Mouse (Mus musculus) midbrain, embryonic 12.5 days (tissue): ENCODE measurements around the gene Fam25c. TPM values are rescaled to one million over a fixed set of nuclear protein-coding genes. Genes with fewer than 3 reads are reported as not detected.

Experiments
- ATAC-seq: fragments of 200-750 bp; cut with Nextera tagmentation; 2 replicates; pipeline ENCODE4 v1.8.0; 2017; ENCODE audit warnings: low read depth, moderate TSS enrichment, moderate library complexity; ENCODE audit not compliant: low FRiP score
- H3K27ac ChIP-seq: fragments of 300-500 bp; sonication (generic); replicated peaks from 2 replicates; pipeline ENCODE4 v1.5.1; 2016; ENCODE audit warnings: mild to moderate bottlenecking
- H3K27me3 ChIP-seq: fragments of 300-500 bp; sonication (generic); 2 replicates; pipeline ENCODE4 v1.6.1; 2016; ENCODE audit warnings: mild to moderate bottlenecking
- H3K36me3 ChIP-seq: fragments of 300-500 bp; sonication (generic); 2 replicates; pipeline ENCODE4 v1.6.1; 2016
- H3K4me1 ChIP-seq: fragments of 300-500 bp; sonication (generic); 2 replicates; pipeline ENCODE4 v1.6.1; 2016
- H3K4me2 ChIP-seq: fragments of 300-500 bp; sonication (generic); replicated peaks from 2 replicates; pipeline ENCODE4 v1.6.1; 2016; ENCODE audit warnings: mild to moderate bottlenecking, moderate library complexity
- H3K4me3 ChIP-seq: fragments of 300-500 bp; sonication (generic); 2 replicates; pipeline ENCODE4 v1.5.1; 2016; ENCODE audit warnings: mild to moderate bottlenecking
- H3K9ac ChIP-seq: fragments of 300-500 bp; sonication (generic); replicated peaks from 2 replicates; pipeline ENCODE4 v1.6.1; 2016; ENCODE audit warnings: mild to moderate bottlenecking, moderate library complexity
- H3K9me3 ChIP-seq: fragments of 300-500 bp; sonication (generic); 2 replicates; pipeline ENCODE4 v1.6.1; 2016; ENCODE audit warnings: mild to moderate bottlenecking
- WGBS: fragments of 180-500 bp; shearing (Covaris S2); methylation state at CpG from one replicate; pipeline ENCODE4 v1.1.7; 2016; 5-methylcytosine and 5-hydroxymethylcytosine counted together
- polyA plus RNA-seq: library from polyadenylated mRNA; unstranded; fragments of >200 nt; fragmentation: Nextera tagmentation; extraction: Ambion mirVana; gene quantifications from 2 replicates; pipeline ENCODE4 v1.2.1, GENCODE M21; 2016

Fam25c gene
- polyA plus RNA-seq, 1 experiment from 2014 or later = not detected

- Histone ChIP-seq H3K9ac (no peak overlapping the region), H3K27ac (no peak overlapping the region), H3K36me3 (peaks cover 30% of the 10 kb centered on the region), H3K4me2 (no peak overlapping the region), H3K4me1 (no peaks in the 10 kb centered on the region), H3K9me3 (no peaks in the 10 kb centered on the region), H3K4me3 (no peak overlapping the region), H3K27me3 (no peaks in the 10 kb centered on the region)
- WGBS = 62% methylated on average over 12 of the region's 12 CpGs
- ATAC-seq = 0 out of 2 replicates have a peak, but pooled peaks have one; percentile 12
Observed at GRCm38 (mm10) chr14:34345771-34346566, 9.3 kb downstream of the Fam25c start.

DNA sequence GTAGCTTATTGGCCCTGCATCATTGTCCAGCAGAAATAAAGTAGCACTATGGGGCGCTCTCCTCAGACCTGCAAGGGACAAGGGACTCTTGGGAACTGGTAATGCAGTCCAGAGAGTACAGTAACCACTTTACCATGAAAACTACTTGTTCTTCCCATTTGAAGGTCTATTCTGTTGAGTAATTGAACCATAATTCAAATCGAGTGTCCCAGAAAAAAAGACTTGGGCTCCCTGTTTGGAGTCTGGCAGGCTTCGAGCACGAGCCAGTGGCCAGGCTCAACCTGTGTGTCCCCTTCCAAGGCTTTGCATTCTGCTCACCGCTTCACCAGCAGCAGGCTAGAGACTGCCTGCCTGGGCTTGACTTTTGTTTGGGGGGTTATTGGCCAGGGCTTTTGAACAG, 10.9 kb downstream of the Fam25c start:
- ATAC-seq = no peak
- no peak overlapping the region for H3K4me2 ChIP-seq
- WGBS = 85% methylated on average over 5 of the region's 5 CpGs
- no peak overlapping the region for H3K27ac ChIP-seq
- H3K27me3 ChIP-seq = no peaks in the 10 kb centered on the region
- H3K9me3 ChIP-seq = no peaks in the 10 kb centered on the region
- H3K36me3 ChIP-seq = peaks cover 42% of the 10 kb centered on the region
- H3K4me3 ChIP-seq = no peak overlapping the region
- H3K9ac ChIP-seq = no peak overlapping the region
- H3K4me1 ChIP-seq = no peaks in the 10 kb centered on the region

DNA sequence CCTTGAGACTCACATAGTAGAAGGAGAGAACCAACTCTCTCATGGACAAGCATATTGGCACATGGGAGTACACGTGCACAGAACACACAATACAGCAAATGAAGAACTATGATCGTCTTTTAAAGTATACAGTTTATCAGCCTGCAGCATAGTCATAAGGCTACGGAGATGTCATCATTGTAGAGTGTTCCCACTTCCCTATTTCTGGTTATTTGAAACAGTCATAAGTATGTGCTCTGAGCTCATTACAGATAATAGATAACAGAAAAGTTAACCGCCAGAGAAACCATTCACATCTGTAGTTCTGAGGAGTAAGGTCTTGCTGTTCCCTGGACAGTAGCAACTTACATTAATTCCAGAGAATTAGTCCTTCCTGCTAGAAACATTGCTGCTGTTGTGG, 12.2 kb downstream of the Fam25c start:
- Histone ChIP-seq H3K36me3 (peaks cover 53% of the 10 kb centered on the region), H3K27ac (no peak overlapping the region), H3K9ac (no peak overlapping the region), H3K4me3 (no peak overlapping the region), H3K9me3 (no peaks in the 10 kb centered on the region), H3K4me2 (no peak overlapping the region), H3K4me1 (no peaks in the 10 kb centered on the region), H3K27me3 (no peaks in the 10 kb centered on the region)
- 93% methylated on average over 4 of the region's 4 CpGs for WGBS
- ATAC-seq = no peak

GRCm38 (mm10) chr14:34341993-34342392, 13.2 kb downstream of the Fam25c start:
- no peak for ATAC-seq
- H3K4me1 ChIP-seq = no peaks in the 10 kb centered on the region
- no peak overlapping the region for H3K27ac ChIP-seq
- no peak overlapping the region for H3K9ac ChIP-seq
- peaks cover 63% of the 10 kb centered on the region for H3K36me3 ChIP-seq
- WGBS = 89% methylated on average over 4 of the region's 4 CpGs
- H3K9me3 ChIP-seq = no peaks in the 10 kb centered on the region
- no peak overlapping the region for H3K4me2 ChIP-seq
- H3K27me3 ChIP-seq = no peaks in the 10 kb centered on the region
- no peak overlapping the region for H3K4me3 ChIP-seq

DNA sequence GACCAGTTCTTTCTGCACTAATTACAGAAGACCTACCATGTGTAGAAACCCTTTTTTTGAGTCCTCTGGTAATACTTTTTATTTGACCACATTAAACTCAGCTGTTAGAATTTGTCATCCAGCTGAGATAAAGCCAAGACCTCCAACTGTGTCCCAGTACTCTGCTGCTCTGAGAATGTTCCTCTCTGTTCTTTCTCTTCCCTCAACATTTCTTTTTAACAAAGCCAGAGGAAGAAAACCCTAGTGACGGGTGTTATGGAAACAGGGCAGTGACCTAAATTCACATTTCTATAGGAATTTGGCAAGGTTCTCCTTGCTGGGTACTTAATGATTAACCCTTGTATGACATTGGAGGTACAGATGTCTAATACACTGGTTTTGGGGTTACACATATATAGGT, 15.8 kb downstream of the Fam25c start:
- H3K4me3 ChIP-seq = no peak overlapping the region
- H3K27me3 ChIP-seq = no peaks in the 10 kb centered on the region
- H3K4me2 ChIP-seq = no peak overlapping the region
- no peaks in the 10 kb centered on the region for H3K4me1 ChIP-seq
- no peak for ATAC-seq
- H3K9me3 ChIP-seq = no peaks in the 10 kb centered on the region
- WGBS = 53% methylated on average over 1 of the region's 1 CpGs
- H3K27ac ChIP-seq = no peak overlapping the region
- peaks cover 85% of the 10 kb centered on the region for H3K36me3 ChIP-seq
- H3K9ac ChIP-seq = no peak overlapping the region

DNA sequence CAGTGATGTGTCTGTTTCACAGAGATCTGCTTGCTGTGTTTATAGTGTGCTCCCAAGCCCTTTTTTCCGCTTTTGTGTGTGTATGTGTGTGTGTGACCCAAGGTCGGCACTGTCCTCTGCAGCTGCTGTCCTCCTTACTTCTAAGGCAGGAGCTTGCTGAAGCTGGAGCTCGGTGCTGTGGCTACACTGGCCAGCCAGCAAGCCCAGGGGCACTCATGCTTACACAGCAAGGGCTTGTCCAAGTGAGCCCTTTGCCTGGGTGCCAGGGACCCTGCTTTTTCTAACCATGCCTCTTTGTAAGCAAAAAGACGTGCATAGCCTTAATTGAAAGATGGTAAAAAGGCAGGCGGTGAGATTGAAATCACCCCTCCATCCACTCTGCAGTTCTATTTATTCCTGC, 22.8 kb downstream of the Fam25c start:
- Histone ChIP-seq H3K9ac (no peak overlapping the region), H3K27me3 (no peaks in the 10 kb centered on the region), H3K27ac (no peak overlapping the region), H3K4me2 (no peak overlapping the region), H3K4me1 (no peaks in the 10 kb centered on the region), H3K9me3 (no peaks in the 10 kb centered on the region), H3K36me3 (peaks cover 74% of the 10 kb centered on the region), H3K4me3 (no peak overlapping the region)
- WGBS = 95% methylated on average over 5 of the region's 5 CpGs
- no peak for ATAC-seq

GRCm38 (mm10) chr14:34331886-34332285, 23.3 kb downstream of the Fam25c start:
- 86% methylated on average over 3 of the region's 3 CpGs for WGBS
- ATAC-seq = no peak
- Histone ChIP-seq H3K9me3 (no peaks in the 10 kb centered on the region), H3K9ac (no peak overlapping the region), H3K4me1 (no peaks in the 10 kb centered on the region), H3K27me3 (no peaks in the 10 kb centered on the region), H3K27ac (no peak overlapping the region), H3K36me3 (peaks cover 69% of the 10 kb centered on the region), H3K4me3 (no peak overlapping the region), H3K4me2 (no peak overlapping the region)

DNA sequence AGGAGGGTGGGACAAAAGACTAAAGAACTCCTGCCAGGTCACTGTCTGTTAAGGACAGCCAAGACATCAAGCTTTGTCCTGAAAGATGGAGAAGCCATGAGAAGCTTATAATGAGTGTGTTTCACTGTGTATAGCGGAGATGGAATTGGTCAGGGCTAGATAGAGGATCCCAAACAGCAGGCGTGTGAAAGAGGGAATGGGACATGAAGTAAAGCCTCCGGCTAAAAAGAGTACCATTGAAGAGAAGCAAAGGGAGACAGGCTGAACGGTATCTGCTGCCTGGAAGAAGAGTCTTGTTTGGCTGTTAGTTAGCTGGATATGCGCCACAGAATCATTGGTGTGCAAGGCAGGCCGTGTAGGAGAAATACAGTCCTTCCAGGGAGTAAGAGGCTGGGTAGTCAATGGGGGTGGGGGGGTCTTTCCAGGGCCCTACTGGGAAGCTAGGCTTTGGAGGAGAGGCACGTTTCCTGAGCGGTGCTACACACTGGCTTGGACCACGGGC, 24.5 kb downstream of the Fam25c start:
- Histone ChIP-seq H3K4me2 (no peak overlapping the region), H3K9ac (no peak overlapping the region), H3K36me3 (peaks cover 59% of the 10 kb centered on the region), H3K9me3 (no peaks in the 10 kb centered on the region), H3K27me3 (no peaks in the 10 kb centered on the region), H3K4me1 (no peaks in the 10 kb centered on the region), H3K4me3 (no peak overlapping the region), H3K27ac (no peak overlapping the region)
- WGBS = 96% methylated on average over 9 of the region's 9 CpGs
- no peak for ATAC-seq

- WGBS = 93% methylated on average over 1 of the region's 1 CpGs
- no peak overlapping the region for H3K27ac ChIP-seq
Observed at GRCm38 (mm10) chr14:34327618-34328017, 27.6 kb downstream of the Fam25c start.

DNA sequence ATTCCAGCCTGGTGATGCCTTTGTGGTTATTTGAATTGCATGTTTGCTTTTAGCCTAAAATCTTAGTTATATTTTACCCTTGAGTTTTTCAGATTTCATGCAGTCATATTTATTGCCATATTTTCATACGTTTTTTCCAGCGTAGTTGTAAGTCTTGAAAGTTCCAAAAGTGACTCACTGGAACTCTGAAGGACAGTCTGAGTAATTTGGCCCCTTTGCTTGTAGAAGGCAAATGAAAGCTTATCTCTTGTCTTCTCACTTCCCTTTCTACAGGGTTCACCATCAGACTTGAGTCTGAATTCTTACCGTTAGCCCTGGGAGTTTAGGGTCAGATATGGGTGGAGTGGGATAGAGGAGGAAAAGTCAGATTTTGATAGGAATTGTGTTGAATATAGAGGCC, 28.6 kb downstream of the Fam25c start:
- H3K4me1 ChIP-seq = no peaks in the 10 kb centered on the region
- H3K36me3 ChIP-seq = peaks cover 45% of the 10 kb centered on the region
- H3K4me3 ChIP-seq = no peak overlapping the region
- WGBS = 92% methylated on average over 3 of the region's 3 CpGs
- ATAC-seq = no peak
- H3K27me3 ChIP-seq = no peaks in the 10 kb centered on the region
- H3K4me2 ChIP-seq = no peak overlapping the region
- H3K27ac ChIP-seq = no peak overlapping the region
- H3K9ac ChIP-seq = no peak overlapping the region
- H3K9me3 ChIP-seq = no peaks in the 10 kb centered on the region

More at GRCm38 (mm10) chr14:34327618-34328017, 27.6 kb downstream of the Fam25c start:
- no peaks in the 10 kb centered on the region for H3K4me1 ChIP-seq
- no peaks in the 10 kb centered on the region for H3K9me3 ChIP-seq
- H3K27me3 ChIP-seq = no peaks in the 10 kb centered on the region
- H3K4me3 ChIP-seq = no peak overlapping the region
- ATAC-seq = no peak
- H3K4me2 ChIP-seq = no peak overlapping the region
- H3K36me3 ChIP-seq = peaks cover 49% of the 10 kb centered on the region
- H3K9ac ChIP-seq = no peak overlapping the region

DNA sequence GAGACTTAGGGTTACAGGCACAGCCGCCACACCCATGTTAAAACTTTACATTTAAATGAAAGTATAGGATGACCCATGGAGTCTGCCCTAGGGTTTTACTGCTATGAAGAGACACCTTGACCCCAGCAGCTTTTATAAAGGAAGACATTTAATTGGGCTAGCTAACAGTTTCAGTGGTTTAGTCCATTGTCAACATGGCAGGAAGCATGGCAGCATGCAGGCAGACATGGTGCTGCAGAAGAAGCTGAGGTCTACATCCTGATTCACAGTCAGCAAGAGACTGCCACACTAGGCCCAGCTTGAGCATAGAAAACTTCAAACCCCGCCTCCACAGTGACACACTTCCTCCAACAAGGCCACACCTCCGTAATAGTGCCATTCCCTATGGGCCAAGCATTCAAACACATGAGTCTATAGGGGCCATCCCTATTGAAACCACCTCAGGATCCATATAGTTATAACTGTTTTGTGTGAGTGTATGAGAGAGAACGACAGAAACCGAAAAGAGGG, 31.6 kb downstream of the Fam25c start:
- ATAC-seq = no peak
- no peak overlapping the region for H3K9ac ChIP-seq
- no peak overlapping the region for H3K27ac ChIP-seq
- H3K27me3 ChIP-seq = no peaks in the 10 kb centered on the region
- H3K4me3 ChIP-seq = no peak overlapping the region
- no peaks in the 10 kb centered on the region for H3K9me3 ChIP-seq
- peaks cover 40% of the 10 kb centered on the region for H3K36me3 ChIP-seq
- H3K4me1 ChIP-seq = no peaks in the 10 kb centered on the region
- no peak overlapping the region for H3K4me2 ChIP-seq
- 94% methylated on average over 5 of the region's 5 CpGs for WGBS

DNA sequence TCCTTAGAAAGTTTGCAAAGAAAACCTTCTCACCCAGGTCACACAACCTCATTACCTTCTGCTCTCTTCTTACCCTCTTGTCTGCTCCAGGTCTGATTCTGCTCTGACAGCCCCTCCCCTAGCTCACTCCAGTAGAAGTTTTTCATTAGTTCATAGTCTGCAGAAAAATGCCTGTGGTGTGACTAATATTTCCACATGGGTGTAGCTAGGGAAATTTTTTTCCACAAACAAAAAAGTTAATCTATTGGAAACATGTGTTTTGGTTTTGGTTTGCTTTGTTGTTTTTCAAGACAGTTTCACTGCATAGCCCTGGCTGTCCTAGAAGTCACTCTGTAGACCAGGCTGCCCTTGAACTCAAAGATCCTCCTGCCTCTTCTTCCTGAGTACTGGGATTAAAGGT, 37.1 kb downstream of the Fam25c start:
- H3K27me3 ChIP-seq = no peaks in the 10 kb centered on the region
- H3K4me3 ChIP-seq = no peak overlapping the region
- no peak overlapping the region for H3K9ac ChIP-seq
- peaks cover 29% of the 10 kb centered on the region for H3K36me3 ChIP-seq
- ATAC-seq = no peak
- H3K9me3 ChIP-seq = no peaks in the 10 kb centered on the region
- H3K27ac ChIP-seq = no peak overlapping the region
- H3K4me1 ChIP-seq = peaks cover 2% of the 10 kb centered on the region
- no peak overlapping the region for H3K4me2 ChIP-seq
